Mouse (Mus musculus) hindbrain, embryonic 15.5 days (tissue): Measurements from ENCODE around the gene Smim11. TPM values are rescaled to one million over a fixed set of nuclear protein-coding genes. Genes with fewer than 3 reads are reported as not detected.
A peak's percentile ranks its signal among the peaks of the same experiment; 100 is the strongest.

Source experiments
- ATAC-seq: fragments of 200-750 bp; cut with Nextera tagmentation; 2 replicates; pipeline ENCODE4 v1.8.0; 2017; ENCODE audit warnings: low read depth, moderate number of reproducible peaks, moderate TSS enrichment; ENCODE audit not compliant: low FRiP score
- H3K27ac ChIP-seq: fragments of 300-500 bp; sonication (generic); replicated peaks from 2 replicates; pipeline ENCODE4 v1.5.1; 2015; ENCODE audit warnings: mild to moderate bottlenecking, inconsistent platforms
- H3K27me3 ChIP-seq: fragments of 300-500 bp; sonication (generic); 2 replicates; pipeline ENCODE4 v1.6.1; 2015; ENCODE audit warnings: control low read depth, inconsistent platforms
- H3K36me3 ChIP-seq: fragments of 300-500 bp; sonication (generic); 2 replicates; pipeline ENCODE4 v1.6.1; 2015; ENCODE audit warnings: control low read depth, inconsistent platforms
- H3K4me1 ChIP-seq: fragments of 300-500 bp; sonication (generic); replicated peaks from 2 replicates; pipeline ENCODE4 v1.6.1; 2015; ENCODE audit warnings: control low read depth, inconsistent platforms
- H3K4me2 ChIP-seq: fragments of 300-500 bp; sonication (generic); 2 replicates; pipeline ENCODE4 v1.6.1; 2015; ENCODE audit warnings: moderate library complexity, mild to moderate bottlenecking, inconsistent platforms
- H3K4me3 ChIP-seq: fragments of 300-500 bp; sonication (generic); 2 replicates; pipeline ENCODE4 v1.5.1; 2015; ENCODE audit warnings: mild to moderate bottlenecking, inconsistent platforms
- H3K9ac ChIP-seq: fragments of 300-500 bp; sonication (generic); 2 replicates; pipeline ENCODE4 v1.6.1; 2015; ENCODE audit warnings: inconsistent platforms
- H3K9me3 ChIP-seq: fragments of 300-500 bp; sonication (generic); 2 replicates; pipeline ENCODE4 v1.6.1; 2016; ENCODE audit warnings: control low read depth, inconsistent platforms
- WGBS: fragments of 180-500 bp; shearing (Covaris S2); methylation state at CpG from one replicate; pipeline ENCODE4 v1.1.7; 2015; 5-methylcytosine and 5-hydroxymethylcytosine counted together
- polyA plus RNA-seq: library from polyadenylated mRNA; unstranded; fragments of >200 nt; fragmentation: Nextera tagmentation; extraction: Ambion mirVana; gene quantifications from 2 replicates; pipeline ENCODE4 v1.2.1, GENCODE M21; 2015

The Smim11 gene
- polyA plus RNA-seq, 1 experiment from 2014 or later: 59.3 TPM

- H3K27me3 ChIP-seq: no peaks in the 10 kb centered on the region
- H3K4me1 ChIP-seq: 0 out of 2 replicates have a peak, but pooled peaks cover 6% of the 10 kb centered on the region
- H3K9me3 ChIP-seq: no peaks in the 10 kb centered on the region
- H3K4me3 ChIP-seq: no peak overlapping the region
- no peak overlapping the region for H3K9ac ChIP-seq
- no peak for ATAC-seq
- no peak overlapping the region for H3K4me2 ChIP-seq
- 20% methylated on average over 7 of the region's 7 CpGs for WGBS
- no peaks in the 10 kb centered on the region for H3K36me3 ChIP-seq
- no peak overlapping the region for H3K27ac ChIP-seq
These were observed 23.4 kb downstream of the Smim11 start for GRCm38 (mm10) chr16:92324309-92325061.

GRCm38 (mm10) chr16:92325062-92325406, 23.9 kb downstream of the Smim11 start:
- no peaks in the 10 kb centered on the region for H3K27me3 ChIP-seq
- no peaks in the 10 kb centered on the region for H3K9me3 ChIP-seq
- H3K4me3 ChIP-seq: no peak overlapping the region
- H3K36me3 ChIP-seq: no peaks in the 10 kb centered on the region
- no peak overlapping the region for H3K4me2 ChIP-seq
- H3K9ac ChIP-seq: no peak overlapping the region
- 0 out of 2 replicates have a peak, but pooled peaks cover 6% of the 10 kb centered on the region for H3K4me1 ChIP-seq
- no peak overlapping the region for H3K27ac ChIP-seq
- ATAC-seq: no peak
- WGBS: 33% methylated on average over 1 of the region's 1 CpGs

- H3K9ac ChIP-seq: no peak overlapping the region
- no peak overlapping the region for H3K27ac ChIP-seq
- H3K4me3 ChIP-seq: no peak overlapping the region
- H3K4me1 ChIP-seq: 0 out of 2 replicates have a peak, but pooled peaks cover 6% of the 10 kb centered on the region
- no peaks in the 10 kb centered on the region for H3K9me3 ChIP-seq
- WGBS: 93% methylated on average over 10 of the region's 10 CpGs
- no peaks in the 10 kb centered on the region for H3K36me3 ChIP-seq
- ATAC-seq: no peak
- H3K4me2 ChIP-seq: no peak overlapping the region
- no peaks in the 10 kb centered on the region for H3K27me3 ChIP-seq
These were observed 26.8 kb downstream of the Smim11 start for GRCm38 (mm10) chr16:92327911-92328310.

GRCm38 (mm10) chr16:92330966-92331365, 29.9 kb downstream of the Smim11 start:
- Histone ChIP-seq H3K9me3 (no peaks in the 10 kb centered on the region), H3K4me1 (no peaks in the 10 kb centered on the region; the same call in 1 of the 2 replicates), H3K4me3 (no peak overlapping the region), H3K4me2 (no peak overlapping the region), H3K27ac (no peak overlapping the region), H3K9ac (no peak overlapping the region), H3K36me3 (no peaks in the 10 kb centered on the region), H3K27me3 (no peaks in the 10 kb centered on the region)
- no peak for ATAC-seq
- 82% methylated on average over 5 of the region's 5 CpGs for WGBS

- Histone ChIP-seq H3K36me3 (no peaks in the 10 kb centered on the region), H3K9me3 (no peaks in the 10 kb centered on the region), H3K4me2 (0 out of 2 replicates have a peak overlapping the region, but pooled peaks have one; percentile 30), H3K9ac (no peak overlapping the region), H3K4me3 (no peak overlapping the region), H3K27me3 (no peaks in the 10 kb centered on the region), H3K27ac (no peak overlapping the region), H3K4me1 (peaks cover under 1% of the 10 kb centered on the region)
- no peak for ATAC-seq
- WGBS: 59% methylated on average over 9 of the region's 9 CpGs
These were observed 33.5 kb downstream of the Smim11 start for GRCm38 (mm10) chr16:92334600-92334999.

GRCm38 (mm10) chr16:92336280-92336679, 35.2 kb downstream of the Smim11 start:
- no peaks in the 10 kb centered on the region for H3K27me3 ChIP-seq
- H3K27ac ChIP-seq: peak overlapping the region; percentile 8; the same call in 1 of the 2 replicates
- no peak overlapping the region for H3K9ac ChIP-seq
- H3K36me3 ChIP-seq: no peaks in the 10 kb centered on the region
- H3K4me3 ChIP-seq: no peak overlapping the region
- H3K4me2 ChIP-seq: no peak overlapping the region
- peaks cover 16% of the 10 kb centered on the region for H3K4me1 ChIP-seq
- 4% methylated on average over 9 of the region's 9 CpGs for WGBS
- ATAC-seq: 0 out of 2 replicates have a peak, but pooled peaks have one; percentile 16
- no peaks in the 10 kb centered on the region for H3K9me3 ChIP-seq

GRCm38 (mm10) chr16:92340612-92341511, 39.8 kb downstream of the Smim11 start:
- peak overlapping the region; percentile 57 for H3K4me2 ChIP-seq
- peaks cover 16% of the 10 kb centered on the region for H3K4me1 ChIP-seq
- peak; percentile 72 for ATAC-seq
- H3K27me3 ChIP-seq: no peaks in the 10 kb centered on the region
- no peaks in the 10 kb centered on the region for H3K9me3 ChIP-seq
- peak overlapping the region; percentile 29 for H3K4me3 ChIP-seq
- WGBS: 28% methylated on average over 27 of the region's 27 CpGs
- H3K36me3 ChIP-seq: no peaks in the 10 kb centered on the region
- H3K9ac ChIP-seq: peak overlapping the region; percentile 40
- 0 out of 2 replicates have a peak overlapping the region, but pooled peaks have one; percentile 27 for H3K27ac ChIP-seq

- Histone ChIP-seq H3K27me3 (no peaks in the 10 kb centered on the region), H3K36me3 (no peaks in the 10 kb centered on the region), H3K9ac (no peak overlapping the region), H3K4me1 (peaks cover 14% of the 10 kb centered on the region; the same call in 1 of the 2 replicates), H3K27ac (no peak overlapping the region), H3K4me2 (no peak overlapping the region), H3K4me3 (no peak overlapping the region), H3K9me3 (no peaks in the 10 kb centered on the region)
- 65% methylated on average over 11 of the region's 11 CpGs for WGBS
- no peak for ATAC-seq
These were observed 44.1 kb downstream of the Smim11 start for GRCm38 (mm10) chr16:92345177-92345576.

- 35% methylated on average over 13 of the region's 13 CpGs for WGBS
- no peaks in the 10 kb centered on the region for H3K27me3 ChIP-seq
- peaks cover 5% of the 10 kb centered on the region; the same call in 1 of the 2 replicates for H3K4me1 ChIP-seq
- H3K9me3 ChIP-seq: no peaks in the 10 kb centered on the region
- H3K9ac ChIP-seq: no peak overlapping the region
- H3K4me2 ChIP-seq: no peak overlapping the region
- no peaks in the 10 kb centered on the region for H3K36me3 ChIP-seq
- H3K4me3 ChIP-seq: no peak overlapping the region
- H3K27ac ChIP-seq: no peak overlapping the region
- peak; percentile 66; the same call in 1 of the 2 replicates for ATAC-seq
These were observed 45.3 kb downstream of the Smim11 start for GRCm38 (mm10) chr16:92346297-92346916.

GRCm38 (mm10) chr16:92348941-92349340, 47.9 kb downstream of the Smim11 start:
- Histone ChIP-seq H3K9ac (no peak overlapping the region), H3K4me1 (peaks cover 5% of the 10 kb centered on the region; the same call in 1 of the 2 replicates), H3K27ac (no peak overlapping the region), H3K36me3 (no peaks in the 10 kb centered on the region), H3K4me3 (no peak overlapping the region), H3K27me3 (no peaks in the 10 kb centered on the region), H3K4me2 (no peak overlapping the region; the same call in 1 of the 2 replicates), H3K9me3 (no peaks in the 10 kb centered on the region)
- 63% methylated on average over 12 of the region's 12 CpGs for WGBS
- ATAC-seq: peak; percentile 81

- 0 out of 2 replicates have a peak, but pooled peaks cover 2% of the 10 kb centered on the region for H3K27me3 ChIP-seq
- WGBS: 83% methylated on average over 12 of the region's 12 CpGs
- ATAC-seq: no peak
- H3K4me3 ChIP-seq: no peak overlapping the region
- H3K4me2 ChIP-seq: no peak overlapping the region
- no peaks in the 10 kb centered on the region for H3K9me3 ChIP-seq
- H3K27ac ChIP-seq: no peak overlapping the region
- H3K4me1 ChIP-seq: peaks cover 10% of the 10 kb centered on the region; the same call in 1 of the 2 replicates
- H3K9ac ChIP-seq: no peak overlapping the region
- H3K36me3 ChIP-seq: no peaks in the 10 kb centered on the region
These were observed 52.2 kb downstream of the Smim11 start for GRCm38 (mm10) chr16:92353295-92353694.
